Mouse (Mus musculus): Measurements from ENCODE around the gene Ncor2.

DNA sequence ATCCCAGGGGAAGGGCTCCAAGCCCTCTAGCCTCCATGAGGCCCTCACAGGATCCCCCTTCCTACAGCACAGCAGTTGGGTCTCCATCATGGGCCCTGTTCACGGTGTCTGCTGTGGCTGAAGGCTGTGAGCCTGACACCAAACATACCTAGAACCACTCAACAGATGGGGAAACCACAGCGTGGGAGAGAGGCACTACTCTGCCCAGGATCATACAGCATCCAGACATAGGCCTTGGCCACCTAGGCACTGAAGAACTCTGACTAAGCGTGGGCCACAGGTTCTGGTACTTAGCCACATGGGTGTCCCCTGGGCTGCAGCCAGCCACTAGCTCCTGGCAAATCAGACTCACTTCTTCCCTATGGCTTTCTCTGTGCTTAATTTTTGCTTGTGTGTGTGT lies 48.6 kb downstream of the Ncor2 start:
- TF ChIP-seq CTCF (IDR thresholded peaks at IDR 0.05; ENCODE audit: extremely low read depth, insufficient read depth, low read length) (no peak), POLR2A (IDR thresholded peaks at IDR 0.05; ENCODE audit: extremely low read depth, insufficient read depth, low read length) (no peak)

Data from cortical plate, adult 2 months (tissue).